Mouse (Mus musculus): ENCODE measurements at regions not wholly inside any gene's neighbourhood (a gene's known extent, or its start where the extent isn't known, plus 50 kb on each side); places are given as distances from the start of the nearest gene placed in this dataset.

GRCm38 (mm10) chr3:129478093-129478492 is 54.1 kb upstream of the Elovl6 start:
- 77% methylated on average over 7 of the region's 7 CpGs for WGBS
- Histone ChIP-seq H3K36me3 (ENCODE audit: control insufficient read depth, insufficient read depth, low read length) (no peaks in the 10 kb centered on the region), H3K9me3 (ENCODE audit: control insufficient read depth, low read length) (no peaks in the 10 kb centered on the region), H3K4me1 (replicated peaks; ENCODE audit: control insufficient read depth, insufficient read depth, low read length) (no peaks in the 10 kb centered on the region), H3K27ac (ENCODE audit: low read length) (no peak overlapping the region), H3K4me3 (ENCODE audit: low read length) (no peak overlapping the region), H3K27me3 (ENCODE audit: control insufficient read depth, insufficient read depth, low read depth, low read length) (no peaks in the 10 kb centered on the region), H3K4me2 (ENCODE audit: low read depth, low read length) (no peak overlapping the region), H3K9ac (ENCODE audit: low read length) (no peak overlapping the region)
- ATAC-seq (ENCODE audit: low read depth): no peak

- Histone ChIP-seq H3K36me3 (ENCODE audit: control insufficient read depth, insufficient read depth, low read length) (no peaks in the 10 kb centered on the region), H3K27ac (ENCODE audit: low read length) (no peak overlapping the region), H3K27me3 (ENCODE audit: control insufficient read depth, insufficient read depth, low read depth, low read length) (no peaks in the 10 kb centered on the region), H3K9me3 (ENCODE audit: control insufficient read depth, low read length) (no peaks in the 10 kb centered on the region), H3K4me3 (ENCODE audit: low read length) (no peak overlapping the region), H3K4me2 (ENCODE audit: low read depth, low read length) (no peak overlapping the region), H3K9ac (ENCODE audit: low read length) (no peak overlapping the region), H3K4me1 (replicated peaks; ENCODE audit: control insufficient read depth, insufficient read depth, low read length) (no peaks in the 10 kb centered on the region)
- no peak for ATAC-seq (ENCODE audit: low read depth)
- WGBS: 95% methylated on average over 3 of the region's 3 CpGs
These were observed 50.9 kb upstream of the Elovl6 start for GRCm38 (mm10) chr3:129481293-129481692.

Measured in lung, embryonic 16.5 days (tissue).